Mouse (Mus musculus): ENCODE results near the gene Wif1.

Gene Wif1

GRCm38 (mm10) chr10:121068003-121068402, 34.2 kb downstream of the Wif1 start:
- no peak for DNase-seq (ENCODE audit: low read depth in 1 of 2, low spot score in 2 of 2)

- DNase-seq (ENCODE audit: low read depth in 1 of 2, low spot score in 2 of 2) = no peak
These were observed 37.0 kb downstream of the Wif1 start for GRCm38 (mm10) chr10:121070742-121071141.

- DNase-seq (ENCODE audit: low read depth in 1 of 2, low spot score in 2 of 2) = no peak
These were observed 46.7 kb downstream of the Wif1 start for GRCm38 (mm10) chr10:121080500-121080899.

- no peak for DNase-seq (ENCODE audit: low read depth in 1 of 2, low spot score in 2 of 2)
These were observed 49.1 kb downstream of the Wif1 start for GRCm38 (mm10) chr10:121082881-121083280.

GRCm38 (mm10) chr10:121083512-121083911, 49.8 kb downstream of the Wif1 start:
- no peak for DNase-seq (ENCODE audit: low read depth in 1 of 2, low spot score in 2 of 2)

- DNase-seq (ENCODE audit: low read depth in 1 of 2, low spot score in 2 of 2) = no peak
These were observed 54.9 kb downstream of the Wif1 start for GRCm38 (mm10) chr10:121088679-121089078.

GRCm38 (mm10) chr10:121089312-121089711, 55.6 kb downstream of the Wif1 start:
- no peak for DNase-seq (ENCODE audit: low read depth in 1 of 2, low spot score in 2 of 2)

- DNase-seq (ENCODE audit: low read depth in 1 of 2, low spot score in 2 of 2) = no peak
These were observed 56.2 kb downstream of the Wif1 start for GRCm38 (mm10) chr10:121090006-121090405.

GRCm38 (mm10) chr10:121095948-121096347, 62.2 kb downstream of the Wif1 start:
- no peak for DNase-seq (ENCODE audit: low read depth in 1 of 2, low spot score in 2 of 2)

GRCm38 (mm10) chr10:121098263-121098662, 64.5 kb downstream of the Wif1 start:
- no peak for DNase-seq (ENCODE audit: low read depth in 1 of 2, low spot score in 2 of 2)

- DNase-seq (ENCODE audit: low read depth in 1 of 2, low spot score in 2 of 2) = no peak
These were observed 65.9 kb downstream of the Wif1 start for GRCm38 (mm10) chr10:121099658-121100057.

- DNase-seq (ENCODE audit: low read depth in 1 of 2, low spot score in 2 of 2) = no peak
These were observed 82.4 kb downstream of the Wif1 start for GRCm38 (mm10) chr10:121116115-121116514.

- DNase-seq (ENCODE audit: low read depth in 1 of 2, low spot score in 2 of 2) = no peak
These were observed 82.9 kb downstream of the Wif1 start for GRCm38 (mm10) chr10:121116636-121117035.

GRCm38 (mm10) chr10:121120751-121121150, 87.0 kb downstream of the Wif1 start:
- DNase-seq (ENCODE audit: low read depth in 1 of 2, low spot score in 2 of 2) = no peak

- no peak for DNase-seq (ENCODE audit: low read depth in 1 of 2, low spot score in 2 of 2)
These were observed 90.7 kb downstream of the Wif1 start for GRCm38 (mm10) chr10:121124481-121124880.

GRCm38 (mm10) chr10:121129000-121129925, 95.5 kb downstream of the Wif1 start:
- DNase-seq (ENCODE audit: low read depth in 1 of 2, low spot score in 2 of 2) = no peak

All from monocyte, adult 2 months (primary cell).